Mouse (Mus musculus): ENCODE measurements around the gene Slc25a47. TPM values are rescaled to one million over a fixed set of nuclear protein-coding genes. Genes with fewer than 3 reads are reported as not detected.

Gene Slc25a47
- polyA plus RNA-seq, 1 experiment from 2014 or later, result 9.5 TPM

- H3K4me1 ChIP-seq (replicated peaks; ENCODE audit: control insufficient read depth, insufficient read depth, low read length), result no peaks in the 10 kb centered on the region; the same call in 1 of the 2 replicates
- ATAC-seq (ENCODE audit: low read depth), result no peak
- H3K4me2 ChIP-seq (ENCODE audit: low read depth, low read length), result no peak overlapping the region
- H3K9me3 ChIP-seq (ENCODE audit: control insufficient read depth, low read length), result no peaks in the 10 kb centered on the region
- no peak overlapping the region for H3K4me3 ChIP-seq (ENCODE audit: low read length)
- H3K27me3 ChIP-seq (ENCODE audit: control insufficient read depth, insufficient read depth, low read depth, low read length), result no peaks in the 10 kb centered on the region
- H3K36me3 ChIP-seq (ENCODE audit: control insufficient read depth, insufficient read depth, low read length), result peaks cover 8% of the 10 kb centered on the region
- no peak overlapping the region for H3K9ac ChIP-seq (ENCODE audit: low read length)
- H3K27ac ChIP-seq (ENCODE audit: low read length), result no peak overlapping the region
- WGBS, result 89% methylated on average over 15 of the region's 15 CpGs
These were observed 11.5 kb upstream of the Slc25a47 start for GRCm38 (mm10) chr12:108824225-108824874.

- Histone ChIP-seq H3K4me2 (ENCODE audit: low read depth, low read length) (no peak overlapping the region), H3K9me3 (ENCODE audit: control insufficient read depth, low read length) (no peaks in the 10 kb centered on the region), H3K9ac (ENCODE audit: low read length) (no peak overlapping the region), H3K27me3 (ENCODE audit: control insufficient read depth, insufficient read depth, low read depth, low read length) (no peaks in the 10 kb centered on the region), H3K27ac (ENCODE audit: low read length) (no peak overlapping the region), H3K36me3 (ENCODE audit: control insufficient read depth, insufficient read depth, low read length) (peaks cover 8% of the 10 kb centered on the region), H3K4me1 (replicated peaks; ENCODE audit: control insufficient read depth, insufficient read depth, low read length) (no peaks in the 10 kb centered on the region; the same call in 1 of the 2 replicates), H3K4me3 (ENCODE audit: low read length) (no peak overlapping the region)
- ATAC-seq (ENCODE audit: low read depth), result no peak
- whole genome bisulfite sequencing, result 93% methylated on average over 13 of the region's 13 CpGs
These were observed 10.2 kb upstream of the Slc25a47 start for GRCm38 (mm10) chr12:108825561-108826224.

- no peaks in the 10 kb centered on the region for H3K27me3 ChIP-seq (ENCODE audit: control insufficient read depth, insufficient read depth, low read depth, low read length)
- H3K36me3 ChIP-seq (ENCODE audit: control insufficient read depth, insufficient read depth, low read length), result peaks cover 8% of the 10 kb centered on the region
- 93% methylated on average over 19 of the region's 19 CpGs for WGBS
- no peak overlapping the region for H3K27ac ChIP-seq (ENCODE audit: low read length)
- no peak for ATAC-seq (ENCODE audit: low read depth)
- no peak overlapping the region for H3K4me3 ChIP-seq (ENCODE audit: low read length)
- H3K9ac ChIP-seq (ENCODE audit: low read length), result no peak overlapping the region
- H3K9me3 ChIP-seq (ENCODE audit: control insufficient read depth, low read length), result no peaks in the 10 kb centered on the region
- no peak overlapping the region for H3K4me2 ChIP-seq (ENCODE audit: low read depth, low read length)
- no peaks in the 10 kb centered on the region; the same call in 1 of the 2 replicates for H3K4me1 ChIP-seq (replicated peaks; ENCODE audit: control insufficient read depth, insufficient read depth, low read length)
These were observed 9.4 kb upstream of the Slc25a47 start for GRCm38 (mm10) chr12:108826282-108826957.

GRCm38 (mm10) chr12:108826958-108827535 is 8.8 kb upstream of the Slc25a47 start:
- H3K4me1 ChIP-seq (replicated peaks; ENCODE audit: control insufficient read depth, insufficient read depth, low read length), result peaks cover 4% of the 10 kb centered on the region
- H3K4me3 ChIP-seq (ENCODE audit: low read length), result no peak overlapping the region
- no peaks in the 10 kb centered on the region for H3K9me3 ChIP-seq (ENCODE audit: control insufficient read depth, low read length)
- H3K9ac ChIP-seq (ENCODE audit: low read length), result no peak overlapping the region
- no peaks in the 10 kb centered on the region for H3K27me3 ChIP-seq (ENCODE audit: control insufficient read depth, insufficient read depth, low read depth, low read length)
- no peak for ATAC-seq (ENCODE audit: low read depth)
- 89% methylated on average over 28 of the region's 28 CpGs for WGBS
- H3K36me3 ChIP-seq (ENCODE audit: control insufficient read depth, insufficient read depth, low read length), result peaks cover 8% of the 10 kb centered on the region
- H3K27ac ChIP-seq (ENCODE audit: low read length), result no peak overlapping the region
- no peak overlapping the region for H3K4me2 ChIP-seq (ENCODE audit: low read depth, low read length)

GRCm38 (mm10) chr12:108827641-108828040 is 8.2 kb upstream of the Slc25a47 start:
- no peak overlapping the region for H3K4me2 ChIP-seq (ENCODE audit: low read depth, low read length)
- peaks cover 8% of the 10 kb centered on the region for H3K4me1 ChIP-seq (replicated peaks; ENCODE audit: control insufficient read depth, insufficient read depth, low read length)
- no peak overlapping the region for H3K9ac ChIP-seq (ENCODE audit: low read length)
- no peak for ATAC-seq (ENCODE audit: low read depth)
- H3K9me3 ChIP-seq (ENCODE audit: control insufficient read depth, low read length), result no peaks in the 10 kb centered on the region
- H3K27me3 ChIP-seq (ENCODE audit: control insufficient read depth, insufficient read depth, low read depth, low read length), result no peaks in the 10 kb centered on the region
- H3K36me3 ChIP-seq (ENCODE audit: control insufficient read depth, insufficient read depth, low read length), result peaks cover 8% of the 10 kb centered on the region
- 88% methylated on average over 6 of the region's 6 CpGs for WGBS
- H3K4me3 ChIP-seq (ENCODE audit: low read length), result no peak overlapping the region
- H3K27ac ChIP-seq (ENCODE audit: low read length), result no peak overlapping the region

- Histone ChIP-seq H3K27ac (ENCODE audit: low read length) (no peak overlapping the region), H3K4me1 (replicated peaks; ENCODE audit: control insufficient read depth, insufficient read depth, low read length) (peaks cover 9% of the 10 kb centered on the region), H3K4me3 (ENCODE audit: low read length) (no peak overlapping the region), H3K9ac (ENCODE audit: low read length) (no peak overlapping the region), H3K36me3 (ENCODE audit: control insufficient read depth, insufficient read depth, low read length) (peaks cover 8% of the 10 kb centered on the region), H3K4me2 (ENCODE audit: low read depth, low read length) (no peak overlapping the region), H3K27me3 (ENCODE audit: control insufficient read depth, insufficient read depth, low read depth, low read length) (no peaks in the 10 kb centered on the region), H3K9me3 (ENCODE audit: control insufficient read depth, low read length) (no peaks in the 10 kb centered on the region)
- 54% methylated on average over 5 of the region's 5 CpGs for WGBS
- ATAC-seq (ENCODE audit: low read depth), result no peak
These were observed 6.2 kb upstream of the Slc25a47 start for GRCm38 (mm10) chr12:108829636-108830035.

GRCm38 (mm10) chr12:108830358-108830757 is 5.5 kb upstream of the Slc25a47 start:
- no peak for ATAC-seq (ENCODE audit: low read depth)
- H3K27ac ChIP-seq (ENCODE audit: low read length), result no peak overlapping the region
- no peaks in the 10 kb centered on the region for H3K27me3 ChIP-seq (ENCODE audit: control insufficient read depth, insufficient read depth, low read depth, low read length)
- no peak overlapping the region for H3K4me3 ChIP-seq (ENCODE audit: low read length)
- peaks cover 16% of the 10 kb centered on the region for H3K4me1 ChIP-seq (replicated peaks; ENCODE audit: control insufficient read depth, insufficient read depth, low read length)
- H3K9me3 ChIP-seq (ENCODE audit: control insufficient read depth, low read length), result no peaks in the 10 kb centered on the region
- no peak overlapping the region for H3K9ac ChIP-seq (ENCODE audit: low read length)
- no peak overlapping the region for H3K4me2 ChIP-seq (ENCODE audit: low read depth, low read length)
- peaks cover 8% of the 10 kb centered on the region for H3K36me3 ChIP-seq (ENCODE audit: control insufficient read depth, insufficient read depth, low read length)
- WGBS, result 57% methylated on average over 6 of the region's 6 CpGs

- Histone ChIP-seq H3K4me1 (replicated peaks; ENCODE audit: control insufficient read depth, insufficient read depth, low read length) (peaks cover 20% of the 10 kb centered on the region), H3K9ac (ENCODE audit: low read length) (no peak overlapping the region), H3K27ac (ENCODE audit: low read length) (peak overlapping the region; percentile 64), H3K9me3 (ENCODE audit: control insufficient read depth, low read length) (no peaks in the 10 kb centered on the region), H3K27me3 (ENCODE audit: control insufficient read depth, insufficient read depth, low read depth, low read length) (no peaks in the 10 kb centered on the region), H3K4me3 (ENCODE audit: low read length) (no peak overlapping the region), H3K36me3 (ENCODE audit: control insufficient read depth, insufficient read depth, low read length) (peaks cover 3% of the 10 kb centered on the region), H3K4me2 (ENCODE audit: low read depth, low read length) (no peak overlapping the region)
- 46% methylated on average over 9 of the region's 9 CpGs for WGBS
- no peak for ATAC-seq (ENCODE audit: low read depth)
These were observed 3.7 kb upstream of the Slc25a47 start for GRCm38 (mm10) chr12:108831966-108832643.

All from lung, embryonic 16.5 days (tissue).